In genomic region chr6:52323292-52323691, GRCm38 (mm10) we compare ENCODE assay signal across 38 mouse cellular contexts. TPM values are rescaled to one million over a fixed set of nuclear protein-coding genes. Genes with fewer than 3 reads are reported as not detected.
DNase-seq lines count a peak whose midpoint lies in the region; ATAC-seq and TF ChIP-seq lines count a peak whose summit lies in the region.
"Had no signal": no experiment of that assay in that cellular context is flagged by ENCODE, and none has a peak within 500 bp of the region (broad histone marks: within the 10 kb centered on the region; RNA-seq: fewer than 3 reads in every experiment).

No protein-coding gene starts in this region.

- intact Hi-C loops in left cerebral cortex, postnatal 4 days (cut with DNase I), result no loop called here

- H3K9me3 ChIP-seq in hindbrain, embryonic 12.5 days (replicated peaks), result no peaks in the 10 kb centered on the region
- no peaks in the 10 kb centered on the region for H3K9me3 ChIP-seq in hindbrain, embryonic 16.5 days (ENCODE audit: control insufficient read depth, low read length)
- no peaks in the 10 kb centered on the region for H3K9me3 ChIP-seq in midbrain, embryonic 10.5 days (replicated peaks)
- H3K9me3 ChIP-seq in midbrain, postnatal 0 days (ENCODE audit: low read length), result no peaks in the 10 kb centered on the region
- no peaks in the 10 kb centered on the region for H3K9me3 ChIP-seq in embryonic facial prominence, embryonic 10.5 days
- H3K9me3 ChIP-seq in limb, embryonic 15.5 days, result no peaks in the 10 kb centered on the region
- H3K9me3 ChIP-seq: lung, embryonic 15.5 days had no signal

- H3K4me2 ChIP-seq in hindbrain, embryonic 12.5 days (replicated peaks), result 0 out of 2 replicates have a peak overlapping the region, but pooled peaks have one; percentile 8
- no peak overlapping the region for H3K4me2 ChIP-seq in hindbrain, embryonic 16.5 days (ENCODE audit: low read length)
- no peak overlapping the region for H3K4me2 ChIP-seq in midbrain, postnatal 0 days (ENCODE audit: low read depth, low read length, poor library complexity, severe bottlenecking)
- H3K4me2 ChIP-seq in limb, embryonic 15.5 days, result peak overlapping the region; percentile 5; the same call in 1 of the 2 replicates
- H3K4me2 ChIP-seq: heart, embryonic 11.5 days; liver, embryonic 11.5 days; lung, embryonic 15.5 days; midbrain, embryonic 11.5 days had no signal

- TF ChIP-seq CTCF in midbrain, postnatal 0 days (IDR thresholded peaks at IDR 0.05), result no peak

- ATAC-seq in hindbrain, embryonic 12.5 days (ENCODE audit: low FRiP score), result no peak
- ATAC-seq in hindbrain, embryonic 16.5 days, result no peak
- ATAC-seq in midbrain, postnatal 0 days (ENCODE audit: low FRiP score), result no peak
- ATAC-seq in limb, embryonic 15.5 days (ENCODE audit: insufficient number of reproducible peaks, low FRiP score, low TSS enrichment, low read depth), result no peak
- ATAC-seq: forebrain, embryonic 16.5 days; Patski had no signal

- H3K4me3 ChIP-seq in hindbrain, embryonic 12.5 days, result no peak overlapping the region
- no peak overlapping the region for H3K4me3 ChIP-seq in hindbrain, embryonic 16.5 days (ENCODE audit: low read length)
- no peak overlapping the region for H3K4me3 ChIP-seq in midbrain, embryonic 10.5 days
- H3K4me3 ChIP-seq in midbrain, postnatal 0 days (ENCODE audit: low read depth, low read length), result no peak overlapping the region
- no peak overlapping the region for H3K4me3 ChIP-seq in embryonic facial prominence, embryonic 10.5 days
- no peak overlapping the region for H3K4me3 ChIP-seq in limb, embryonic 15.5 days
- H3K4me3 ChIP-seq: erythroblast, embryonic 14.5 days; gastrocnemius, adult 2 months; lung, embryonic 15.5 days had no signal

- H3K27me3 ChIP-seq in hindbrain, embryonic 12.5 days, result peaks cover 87% of the 10 kb centered on the region
- peaks cover 47% of the 10 kb centered on the region for H3K27me3 ChIP-seq in hindbrain, embryonic 16.5 days (replicated peaks; ENCODE audit: control insufficient read depth, insufficient read depth, low read length)
- H3K27me3 ChIP-seq in midbrain, embryonic 10.5 days (ENCODE audit: low read depth, poor library complexity, severe bottlenecking), result peaks cover 100% of the 10 kb centered on the region
- peaks cover 52% of the 10 kb centered on the region for H3K27me3 ChIP-seq in midbrain, postnatal 0 days (ENCODE audit: insufficient read depth, low read length)
- H3K27me3 ChIP-seq in embryonic facial prominence, embryonic 10.5 days (replicated peaks; ENCODE audit: low read depth, poor library complexity, severe bottlenecking), result peaks cover 98% of the 10 kb centered on the region
- peaks cover 80% of the 10 kb centered on the region for H3K27me3 ChIP-seq in limb, embryonic 15.5 days

- H3K4me1 ChIP-seq in hindbrain, embryonic 12.5 days, result 0 out of 2 replicates have a peak, but pooled peaks cover 4% of the 10 kb centered on the region
- H3K4me1 ChIP-seq in hindbrain, embryonic 16.5 days (ENCODE audit: control insufficient read depth, insufficient read depth, low read depth, low read length), result no peaks in the 10 kb centered on the region; the same call in 1 of the 2 replicates
- H3K4me1 ChIP-seq in midbrain, embryonic 10.5 days, result no peaks in the 10 kb centered on the region
- no peaks in the 10 kb centered on the region for H3K4me1 ChIP-seq in midbrain, postnatal 0 days (ENCODE audit: insufficient read depth, low read length)
- no peaks in the 10 kb centered on the region for H3K4me1 ChIP-seq in embryonic facial prominence, embryonic 10.5 days
- H3K4me1 ChIP-seq in limb, embryonic 15.5 days, result peaks cover 17% of the 10 kb centered on the region

- H3K27ac ChIP-seq in hindbrain, embryonic 12.5 days, result 0 out of 2 replicates have a peak overlapping the region, but pooled peaks have one; percentile 31
- no peak overlapping the region for H3K27ac ChIP-seq in hindbrain, embryonic 16.5 days (ENCODE audit: low read depth, low read length)
- H3K27ac ChIP-seq in midbrain, embryonic 10.5 days (replicated peaks), result no peak overlapping the region
- H3K27ac ChIP-seq in midbrain, postnatal 0 days (ENCODE audit: low read depth, low read length), result no peak overlapping the region
- no peak overlapping the region for H3K27ac ChIP-seq in embryonic facial prominence, embryonic 10.5 days (replicated peaks)
- H3K27ac ChIP-seq in limb, embryonic 15.5 days, result no peak overlapping the region
- H3K27ac ChIP-seq: gastrocnemius, adult 2 months; lung, embryonic 15.5 days had no signal

- H3K9ac ChIP-seq in hindbrain, embryonic 12.5 days, result no peak overlapping the region
- no peak overlapping the region for H3K9ac ChIP-seq in hindbrain, embryonic 16.5 days (ENCODE audit: low read depth, low read length)
- H3K9ac ChIP-seq in midbrain, postnatal 0 days (replicated peaks; ENCODE audit: low read length, poor library complexity, severe bottlenecking), result no peak overlapping the region
- no peak overlapping the region for H3K9ac ChIP-seq in limb, embryonic 15.5 days
- H3K9ac ChIP-seq: lung, embryonic 15.5 days had no signal

- peak; percentile 45 for DNase-seq in midbrain, embryonic 10.5 days (ENCODE audit: low spot score)
- no peak for DNase-seq in midbrain, postnatal 0 days (ENCODE audit: low spot score)
- peak; percentile 41 for DNase-seq in embryonic facial prominence, embryonic 10.5 days (ENCODE audit: low spot score)
- DNase-seq in left cerebral cortex, postnatal 4 days, result no peak
- DNase-seq in thymus, postnatal 36 days, result no peak
- DNase-seq: adrenal gland, postnatal 14 days; cerebellum, adult 18-20 months; gastrocnemius, adult 2 months; gastrocnemius, postnatal 36 days; heart, adult 18-20 months; heart, postnatal 36 days; kidney, adult 11 months; kidney, postnatal 14 days; layer of hippocampus, adult 9-11 months; right cerebral cortex, postnatal 14 days; thymus, postnatal 14 days had no signal

- no peaks in the 10 kb centered on the region for H3K36me3 ChIP-seq in hindbrain, embryonic 12.5 days
- H3K36me3 ChIP-seq in hindbrain, embryonic 16.5 days (ENCODE audit: control insufficient read depth, insufficient read depth, low read length), result no peaks in the 10 kb centered on the region
- no peaks in the 10 kb centered on the region for H3K36me3 ChIP-seq in midbrain, embryonic 10.5 days
- H3K36me3 ChIP-seq in midbrain, postnatal 0 days (ENCODE audit: insufficient read depth, low read length), result no peaks in the 10 kb centered on the region
- H3K36me3 ChIP-seq in embryonic facial prominence, embryonic 10.5 days (replicated peaks), result no peaks in the 10 kb centered on the region
- H3K36me3 ChIP-seq in limb, embryonic 15.5 days, result no peaks in the 10 kb centered on the region
- H3K36me3 ChIP-seq: lung, embryonic 15.5 days had no signal

- WGBS in hindbrain, embryonic 12.5 days, result 2% methylated on average over 10 of the region's 10 CpGs
- WGBS in hindbrain, embryonic 16.5 days, result under 1% methylated on average over 10 of the region's 10 CpGs
- under 1% methylated on average over 10 of the region's 10 CpGs for WGBS in midbrain, embryonic 10.5 days
- 4% methylated on average over 10 of the region's 10 CpGs for WGBS in midbrain, postnatal 0 days
- 1% methylated on average over 10 of the region's 10 CpGs for WGBS in embryonic facial prominence, embryonic 10.5 days
- 10% methylated on average over 10 of the region's 10 CpGs for WGBS in limb, embryonic 15.5 days

RNA-seq across cellular contexts. Expression of gene Evx1, which starts 10.0 kb away (rescaled TPM):
- 11.5 and 12.6 TPM in 2 replicates for polyA plus RNA-seq in hindbrain, embryonic 12.5 days (2016; fragmentation: Nextera tagmentation; extraction: Ambion mirVana)
- polyA plus RNA-seq in hindbrain, embryonic 16.5 days (2015; fragmentation: Nextera tagmentation; extraction: Ambion mirVana), result 1.1 and 1.5 TPM in 2 replicates
- polyA plus RNA-seq in midbrain, embryonic 10.5 days (2016; fragmentation: Nextera tagmentation; extraction: Ambion mirVana), result 0.15 and 0.29 TPM in 2 replicates
- total RNA-seq in midbrain, postnatal 0 days (2014; rRNA removed), result 1.0 and 2.2 TPM in 2 replicates
- 0.85 and 1.0 TPM in 2 replicates for polyA plus RNA-seq in midbrain, postnatal 0 days (2015; fragmentation: Nextera tagmentation; extraction: Ambion mirVana)
- 0.19 and 0.80 TPM in 2 replicates for polyA plus RNA-seq in embryonic facial prominence, embryonic 10.5 days (2016; fragmentation: Nextera tagmentation; extraction: Ambion mirVana)
- 0.19 and 0.59 TPM in 2 replicates for polyA plus RNA-seq in limb, embryonic 15.5 days (2015; fragmentation: Nextera tagmentation; extraction: Ambion mirVana)
- not detected for total RNA-seq in left cerebral cortex, postnatal 4 days (2021)
- total RNA-seq: adrenal gland, postnatal 14 days; common myeloid progenitor, adult 5-6 weeks; gastrocnemius, adult 2 months; gastrocnemius, postnatal 36 days; heart, adult 18-20 months; heart, postnatal 36 days; left cerebral cortex, adult 18-20 months; left cerebral cortex, postnatal 25 days; megakaryocyte progenitor cell, adult 5-6 weeks; MEL; monocyte, adult 5-6 weeks had no signal
- polyA plus RNA-seq: erythroblast, embryonic 14.5 days; forebrain, embryonic 11.5 days; forebrain, embryonic 16.5 days; heart, embryonic 11.5 days; heart, embryonic 16.5 days; kidney, embryonic 14.5 days; liver, embryonic 16.5 days; Patski; small intestine, adult 2 months; stomach, embryonic 16.5 days had no signal

Comparison
In these comparisons a context has a peak if more than half of its experiments do, and no peak if none do; other contexts are left out.
1. H3K4me2 ChIP-seq: peak in hindbrain, embryonic 12.5 days (single experiment) and limb, embryonic 15.5 days (single experiment); none in hindbrain, embryonic 16.5 days (single experiment) and midbrain, postnatal 0 days (single experiment).
2. DNase-seq: peak in midbrain, embryonic 10.5 days (single experiment) and embryonic facial prominence, embryonic 10.5 days (single experiment); none in midbrain, postnatal 0 days (single experiment), left cerebral cortex, postnatal 4 days (single experiment) and thymus, postnatal 36 days (0 of 2).